Mouse (Mus musculus) forebrain, embryonic 14.5 days (tissue): ENCODE measurements at regions not wholly inside any gene's neighbourhood (a gene's known extent, or its start where the extent isn't known, plus 50 kb on each side); places are given as distances from the start of the nearest gene placed in this dataset.

Experiments used
- ATAC-seq: fragments of 200-750 bp; cut with Nextera tagmentation; 2 replicates; pipeline ENCODE4 v1.8.0; 2017; ENCODE audit warnings: mild to moderate bottlenecking, moderate library complexity
- DNase-seq: peaks from one replicate; pipeline ENCODE4 v3.0.0-alpha.2; 2015; ENCODE audit warnings: low spot score
- H3K27ac ChIP-seq: fragments of 300-500 bp; sonication (generic); 2 replicates; pipeline ENCODE4 v1.5.1; 2014; ENCODE audit warnings: low read depth, mild to moderate bottlenecking, control low read depth, low read length, moderate library complexity
- H3K27me3 ChIP-seq: fragments of 300-500 bp; sonication (generic); replicated peaks from 2 replicates; pipeline ENCODE4 v1.6.1; 2014; ENCODE audit warnings: low read length, control low read depth, mixed read lengths; ENCODE audit not compliant: control insufficient read depth, insufficient read depth
- H3K36me3 ChIP-seq: fragments of 300-500 bp; sonication (generic); 2 replicates; pipeline ENCODE4 v1.6.1; 2014; ENCODE audit warnings: low read length, control low read depth; ENCODE audit not compliant: control insufficient read depth, insufficient read depth
- H3K4me1 ChIP-seq: fragments of 300-500 bp; sonication (generic); 2 replicates; pipeline ENCODE4 v1.6.1; 2014; ENCODE audit warnings: antibody characterized with exemption, low read length, control low read depth; ENCODE audit not compliant: control insufficient read depth, insufficient read depth
- H3K4me2 ChIP-seq: fragments of 300-500 bp; sonication (generic); 2 replicates; pipeline ENCODE4 v1.6.1; 2014; ENCODE audit warnings: mild to moderate bottlenecking, control low read depth, low read length
- H3K4me3 ChIP-seq: fragments of 300-500 bp; sonication (generic); 2 replicates; pipeline ENCODE4 v1.5.1; 2014; ENCODE audit warnings: low read depth, low read length, control low read depth
- H3K9ac ChIP-seq: fragments of 300-500 bp; sonication (generic); 2 replicates; pipeline ENCODE4 v1.6.1; 2014; ENCODE audit warnings: mild to moderate bottlenecking, low read length, control low read depth, moderate library complexity
- H3K9me3 ChIP-seq: fragments of 300-500 bp; sonication (generic); replicated peaks from 2 replicates; pipeline ENCODE4 v1.6.1; 2016; ENCODE audit warnings: low read length, control low read depth, mixed read lengths; ENCODE audit not compliant: control insufficient read depth
- WGBS: fragments of 180-500 bp; shearing (Covaris S2); extraction: QIAGEN DNeasy Blood & Tissue Kit; methylation state at CpG from one replicate; pipeline ENCODE4 v1.1.7; 2014; 5-methylcytosine and 5-hydroxymethylcytosine counted together

DNA sequence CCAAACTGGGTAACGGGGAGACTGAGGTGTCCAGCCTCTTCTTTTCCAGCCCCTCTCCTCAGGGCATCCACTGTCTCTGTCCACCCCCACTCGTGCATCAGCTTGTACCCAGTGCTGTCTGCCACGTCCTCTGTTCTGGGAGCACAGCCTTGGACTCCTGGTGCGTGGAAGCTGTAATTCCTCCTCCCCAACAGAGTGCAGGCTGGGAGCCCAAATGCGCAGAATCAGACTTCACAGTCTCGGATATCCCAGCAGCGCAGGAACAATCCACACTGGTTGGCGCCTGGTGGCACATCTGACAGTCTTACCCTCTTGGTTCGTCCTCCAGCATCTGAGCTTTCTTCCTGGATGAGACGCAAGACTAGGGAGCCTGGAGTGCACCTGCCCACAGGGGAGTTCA, 61.9 kb upstream of the Ipo5 start:
- Histone ChIP-seq H3K9ac (no peak overlapping the region), H3K27ac (no peak overlapping the region), H3K4me3 (no peak overlapping the region), H3K9me3 (no peaks in the 10 kb centered on the region), H3K4me1 (no peaks in the 10 kb centered on the region), H3K36me3 (no peaks in the 10 kb centered on the region), H3K27me3 (no peaks in the 10 kb centered on the region), H3K4me2 (no peak overlapping the region)
- 76% methylated on average over 10 of the region's 10 CpGs for WGBS
- no peak for ATAC-seq
- DNase-seq, result no peak

GRCm38 (mm10) chr14:120853643-120854042, 57.4 kb upstream of the Ipo5 start:
- no peaks in the 10 kb centered on the region for H3K4me1 ChIP-seq
- H3K27ac ChIP-seq, result no peak overlapping the region
- no peak overlapping the region for H3K4me2 ChIP-seq
- no peaks in the 10 kb centered on the region for H3K9me3 ChIP-seq
- H3K4me3 ChIP-seq, result no peak overlapping the region
- no peaks in the 10 kb centered on the region for H3K27me3 ChIP-seq
- no peak for DNase-seq
- no peaks in the 10 kb centered on the region for H3K36me3 ChIP-seq
- no peak for ATAC-seq
- WGBS, result 86% methylated on average over 5 of the region's 5 CpGs
- no peak overlapping the region for H3K9ac ChIP-seq

DNA sequence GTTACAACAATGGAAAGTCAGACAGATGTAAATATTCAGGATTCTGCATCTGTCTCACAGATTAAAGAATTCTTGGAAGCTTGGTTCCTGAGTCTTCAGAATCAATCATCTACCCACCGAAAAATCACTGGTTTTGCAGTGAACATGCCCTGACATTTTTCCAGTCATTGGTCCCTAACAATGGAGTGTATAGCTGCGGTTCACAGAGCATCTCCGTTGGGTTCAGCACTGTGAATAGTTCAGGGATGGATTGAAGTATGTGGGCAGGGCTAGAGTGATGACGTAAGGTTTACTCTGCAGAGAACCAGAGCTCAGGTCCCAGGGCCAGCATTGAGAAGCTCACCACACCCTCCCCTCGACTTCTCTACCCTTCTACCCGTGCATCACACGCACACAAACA, 56.5 kb upstream of the Ipo5 start:
- 0 out of 2 replicates have a peak, but pooled peaks have one; percentile 42 for ATAC-seq

GRCm38 (mm10) chr14:120855181-120855580, 55.8 kb upstream of the Ipo5 start:
- Histone ChIP-seq H3K27me3 (no peaks in the 10 kb centered on the region), H3K4me1 (no peaks in the 10 kb centered on the region), H3K9me3 (no peaks in the 10 kb centered on the region), H3K27ac (no peak overlapping the region), H3K9ac (no peak overlapping the region), H3K4me2 (no peak overlapping the region), H3K36me3 (no peaks in the 10 kb centered on the region), H3K4me3 (no peak overlapping the region)
- no peak for DNase-seq
- peak; percentile 37; the same call in 1 of the 2 replicates for ATAC-seq
- 89% methylated on average over 13 of the region's 13 CpGs for WGBS

More for the DNA sequence above, 56.5 kb upstream of the Ipo5 start:
- Histone ChIP-seq H3K9me3 (no peaks in the 10 kb centered on the region), H3K27me3 (no peaks in the 10 kb centered on the region), H3K4me1 (no peaks in the 10 kb centered on the region), H3K27ac (no peak overlapping the region), H3K4me3 (no peak overlapping the region), H3K9ac (no peak overlapping the region), H3K36me3 (no peaks in the 10 kb centered on the region), H3K4me2 (no peak overlapping the region)
- WGBS, result 68% methylated on average over 7 of the region's 7 CpGs
- DNase-seq, result no peak
